Mouse (Mus musculus) spleen, adult 12 weeks (tissue): ENCODE data around the gene Hydin.
"Not testable (repeated sequence)": the region's sequence is repeated elsewhere in the genome, so short reads cannot be mapped to it uniquely, and the experiment has no call there.

Source experiments
- DNase-seq: peaks from one replicate; pipeline ENCODE4 v3.0.0; 2022; ENCODE audit warnings: low spot score

Hydin gene

GRCm38 (mm10) chr8:110450463-110450862, 183.7 kb downstream of the Hydin start:
- no peak for DNase-seq

- no peak for DNase-seq
Measured at GRCm38 (mm10) chr8:110454466-110454865, 187.7 kb downstream of the Hydin start.

- DNase-seq = no peak
Measured at GRCm38 (mm10) chr8:110457424-110457823, 190.6 kb downstream of the Hydin start.

DNA sequence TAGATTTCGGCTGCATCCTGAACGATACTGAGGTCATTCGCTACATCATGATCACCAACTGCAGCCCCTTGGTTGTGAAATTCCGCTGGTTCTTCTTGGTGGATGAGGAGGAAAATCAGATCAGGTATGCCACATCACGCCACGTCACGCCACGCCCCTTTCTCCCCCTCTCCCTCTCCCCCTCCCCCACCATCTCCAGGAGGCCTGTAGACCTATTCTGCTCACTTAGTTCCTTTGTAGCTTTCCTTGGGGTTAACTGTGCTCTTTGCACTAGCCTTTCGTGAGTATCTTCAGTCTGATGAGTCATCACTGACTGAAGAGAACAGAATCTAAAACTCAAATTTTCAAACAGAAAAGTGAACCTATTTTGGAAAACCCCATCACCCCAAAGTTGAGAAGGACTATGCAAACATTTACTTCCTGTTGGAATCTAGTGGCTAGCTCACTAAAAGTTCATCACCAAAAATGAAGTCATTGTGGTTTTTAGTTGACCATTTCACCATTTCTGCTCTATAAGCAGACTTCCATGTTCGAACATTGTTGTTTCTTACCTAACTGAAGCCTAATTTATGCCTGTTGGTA, 195.9 kb downstream of the Hydin start:
- no peak for DNase-seq

GRCm38 (mm10) chr8:110463773-110464460, 197.1 kb downstream of the Hydin start:
- DNase-seq = no peak

DNA sequence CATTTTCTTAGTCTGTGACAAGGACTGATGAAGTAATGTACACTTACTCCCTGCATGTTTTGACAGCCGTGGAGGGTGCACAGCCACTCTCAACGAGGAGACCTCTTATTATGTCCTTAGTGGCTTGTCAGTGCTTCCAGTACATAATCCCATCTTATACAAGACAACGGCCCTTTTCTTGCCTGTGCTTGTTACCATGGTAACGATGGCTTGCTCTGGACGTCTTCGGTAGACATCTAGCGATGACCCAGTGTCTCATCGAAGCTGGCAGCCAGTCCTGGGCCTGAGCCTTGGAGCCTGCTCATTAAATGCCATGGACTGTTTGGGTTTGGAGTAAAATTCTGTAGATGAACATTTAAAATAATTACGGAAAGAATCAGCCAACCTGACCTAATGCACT, 198.8 kb downstream of the Hydin start:
- DNase-seq = no peak

- no peak for DNase-seq
Measured at GRCm38 (mm10) chr8:110477256-110477655, 210.5 kb downstream of the Hydin start.

DNA sequence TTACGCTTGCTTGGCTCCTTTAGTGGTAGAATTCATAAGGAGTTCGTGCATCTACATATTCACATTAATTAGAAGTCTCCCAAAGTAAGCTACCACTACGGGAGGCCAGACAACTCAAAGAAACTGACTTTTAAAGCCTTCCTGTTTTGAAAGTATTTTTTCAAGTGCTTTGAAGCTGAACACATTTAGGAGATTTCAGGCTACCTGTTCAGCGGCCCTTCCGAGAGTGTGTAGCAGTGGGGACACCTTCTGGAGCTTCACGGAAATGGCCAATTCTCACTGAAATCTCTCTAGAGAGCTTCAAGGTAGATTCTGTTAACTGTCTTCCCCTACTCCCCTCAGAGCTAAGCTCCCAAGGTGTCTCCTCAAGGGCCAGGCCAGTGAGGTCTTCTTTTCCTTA, 211.8 kb downstream of the Hydin start:
- no peak for DNase-seq

DNA sequence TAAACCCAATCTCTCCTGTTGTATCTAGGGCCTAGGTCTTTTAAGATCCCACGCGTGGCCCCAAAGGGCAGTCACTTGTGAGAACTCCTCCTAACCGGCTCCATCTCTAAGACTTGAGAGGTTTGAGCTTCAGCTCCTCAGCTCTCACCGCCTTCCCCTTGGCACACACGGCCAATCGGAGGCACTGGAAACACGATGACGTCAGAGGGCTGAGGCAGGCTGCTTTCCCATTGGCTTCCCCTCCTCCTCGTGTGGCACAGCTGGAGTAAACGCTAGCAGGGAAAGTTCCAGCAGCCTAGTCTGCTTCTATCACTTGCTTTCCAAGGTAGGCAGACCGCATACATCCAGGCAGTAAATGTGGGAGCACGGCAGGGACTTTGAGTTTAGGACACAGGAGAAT, 212.6 kb downstream of the Hydin start:
- no peak for DNase-seq

DNA sequence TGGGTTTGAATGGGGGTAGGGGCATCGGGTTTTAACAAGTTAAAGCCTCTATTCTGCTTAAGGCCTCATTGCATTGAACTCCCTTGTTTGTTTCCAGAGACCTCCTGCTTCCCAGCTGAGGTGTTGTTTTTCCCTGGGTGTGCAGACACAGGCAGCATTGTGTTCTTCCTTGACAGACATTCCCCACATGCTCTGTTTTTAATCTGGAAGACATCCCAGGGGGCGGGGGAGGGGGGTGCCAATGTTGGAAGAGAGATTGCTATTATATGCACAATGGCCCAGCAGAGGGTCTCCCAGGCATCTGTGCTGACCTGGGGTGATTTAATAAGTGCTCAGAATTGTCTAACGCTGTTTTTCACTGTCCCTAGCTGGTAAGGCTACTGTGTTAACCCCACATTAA, 215.5 kb downstream of the Hydin start:
- DNase-seq = no peak

DNA sequence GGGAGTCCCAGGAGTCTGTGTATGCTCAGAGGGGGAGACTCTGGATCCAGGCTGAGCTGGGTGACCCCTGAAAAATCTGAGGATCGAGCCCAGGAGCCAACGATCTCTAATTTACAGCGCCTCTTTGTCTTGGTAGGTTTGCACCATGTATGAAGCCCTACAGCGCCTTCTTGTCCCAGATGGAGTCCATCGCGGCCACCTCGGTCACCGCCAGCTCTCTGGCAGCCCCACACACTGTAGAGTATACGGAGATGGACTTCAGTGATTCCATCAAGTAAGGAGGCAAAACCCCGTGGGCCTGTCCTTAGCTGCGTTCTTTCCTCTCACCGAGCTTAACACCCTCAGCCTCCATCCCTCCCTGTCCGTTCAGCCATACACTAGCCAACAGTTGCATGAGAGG, 218.5 kb downstream of the Hydin start:
- DNase-seq = no peak

DNA sequence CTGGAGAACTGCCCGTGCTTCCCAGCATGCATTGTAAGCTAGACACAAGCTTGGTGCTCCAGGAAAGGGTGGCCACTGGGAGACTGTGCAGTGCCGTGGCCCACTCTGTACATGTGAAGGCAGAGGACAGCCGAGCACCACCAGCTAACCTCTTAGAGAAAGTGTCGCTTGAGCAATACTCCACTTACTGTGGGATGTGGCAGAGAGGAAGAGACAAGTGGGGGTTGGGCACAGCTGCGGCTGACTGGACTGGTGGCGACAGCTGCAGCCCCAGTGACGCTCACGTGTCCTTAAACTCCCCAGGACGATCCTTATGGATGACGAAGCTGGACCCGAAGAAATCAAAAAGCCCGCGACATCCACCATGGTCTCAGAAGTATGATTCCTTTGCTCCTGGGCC, 219.2 kb downstream of the Hydin start:
- no peak for DNase-seq

GRCm38 (mm10) chr8:110487644-110488043, 220.9 kb downstream of the Hydin start:
- DNase-seq = no peak

- no peak for DNase-seq
Measured at GRCm38 (mm10) chr8:110489344-110489743, 222.6 kb downstream of the Hydin start.

GRCm38 (mm10) chr8:110491118-110491517, 224.3 kb downstream of the Hydin start:
- no peak for DNase-seq

GRCm38 (mm10) chr8:110496286-110496685, 229.5 kb downstream of the Hydin start:
- DNase-seq = no peak

DNA sequence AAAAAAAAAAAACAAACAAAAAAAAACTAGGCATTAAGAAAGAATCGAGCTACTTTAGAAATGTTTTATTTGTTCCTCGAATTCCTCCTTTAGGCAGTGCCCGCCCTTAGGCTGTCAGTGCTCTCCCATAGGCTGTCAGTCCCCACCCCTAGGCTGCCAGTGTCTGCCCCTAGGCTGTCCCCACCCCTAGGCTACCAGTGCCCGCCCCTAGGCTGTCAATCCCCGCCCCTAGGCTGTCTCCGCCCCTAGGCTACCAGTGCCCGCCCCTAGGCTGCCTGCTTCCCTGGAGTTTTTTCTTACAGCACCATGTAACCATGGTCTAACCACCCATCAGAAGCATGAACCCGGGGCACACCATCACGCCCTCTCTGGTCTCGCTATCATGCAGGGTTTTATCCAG, 233.5 kb downstream of the Hydin start:
- no peak for DNase-seq

DNA sequence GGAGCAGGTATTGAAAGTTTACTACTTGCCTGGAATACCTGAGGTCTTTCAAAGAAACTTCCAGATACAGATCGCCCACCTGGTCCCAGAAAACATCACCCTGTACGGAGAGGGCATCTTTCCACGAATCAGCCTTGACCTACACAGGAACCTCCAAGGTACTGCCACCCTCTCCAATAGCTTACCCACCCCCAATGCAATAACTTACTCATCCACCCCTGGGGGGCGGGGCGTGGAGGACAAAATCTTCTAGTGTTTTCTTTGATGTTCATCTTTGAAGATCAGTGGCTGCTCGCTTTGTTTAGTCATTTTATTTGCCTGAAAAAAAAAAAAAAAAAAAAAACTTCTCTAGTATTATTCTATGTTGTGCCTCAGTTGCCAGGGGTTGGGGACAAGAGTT, 233.9 kb downstream of the Hydin start:
- no peak for DNase-seq

GRCm38 (mm10) chr8:110501330-110501729, 234.6 kb downstream of the Hydin start:
- no peak for DNase-seq

- DNase-seq = no peak
Measured at GRCm38 (mm10) chr8:110502880-110503279, 236.1 kb downstream of the Hydin start.

DNA sequence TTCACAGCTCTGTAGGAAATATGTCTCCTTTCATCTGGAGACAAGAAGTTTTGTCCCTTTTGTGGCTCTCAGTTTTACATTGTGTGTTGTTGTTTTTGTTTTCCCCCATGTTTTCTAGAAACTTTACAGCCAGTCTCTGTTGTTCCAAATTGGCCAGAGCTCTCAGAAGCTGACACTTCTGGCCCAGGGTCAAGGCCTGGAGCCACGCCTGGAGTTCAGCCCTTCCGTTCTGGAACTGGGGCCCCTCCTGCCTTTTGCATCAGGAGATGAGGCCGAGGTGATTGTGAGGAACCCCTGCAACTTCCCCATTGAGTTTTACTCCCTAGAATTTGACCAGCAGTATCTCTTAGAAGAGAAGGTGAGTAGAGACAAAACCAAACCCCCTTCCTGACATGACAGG, 242.0 kb downstream of the Hydin start:
- DNase-seq = no peak

GRCm38 (mm10) chr8:110519790-110520189, 253.0 kb downstream of the Hydin start:
- no peak for DNase-seq

- DNase-seq = no peak
Measured at GRCm38 (mm10) chr8:110521851-110522250, 255.1 kb downstream of the Hydin start.

- DNase-seq = not testable (repeated sequence)
Measured at GRCm38 (mm10) chr8:110522495-110522894, 255.7 kb downstream of the Hydin start.
